Mouse (Mus musculus) limb, embryonic 13.5 days (tissue): Measurements from ENCODE around the gene Etfa. TPM values are rescaled to one million over a fixed set of nuclear protein-coding genes. Genes with fewer than 3 reads are reported as not detected.

Source experiments
- ATAC-seq: fragments of 200-750 bp; cut with Nextera tagmentation; 2 replicates; pipeline ENCODE4 v1.8.0; 2017; ENCODE audit warnings: low read depth, moderate number of reproducible peaks, moderate TSS enrichment; ENCODE audit not compliant: low FRiP score
- H3K27ac ChIP-seq: fragments of 300-500 bp; sonication (generic); 2 replicates; pipeline ENCODE4 v1.5.1; 2015; ENCODE audit warnings: inconsistent platforms, mild to moderate bottlenecking, moderate library complexity
- H3K27me3 ChIP-seq: fragments of 300-500 bp; sonication (generic); 2 replicates; pipeline ENCODE4 v1.6.1; 2015; ENCODE audit warnings: mild to moderate bottlenecking, inconsistent platforms
- H3K36me3 ChIP-seq: fragments of 300-500 bp; sonication (generic); 2 replicates; pipeline ENCODE4 v1.6.1; 2015; ENCODE audit warnings: inconsistent platforms, mild to moderate bottlenecking, moderate library complexity
- H3K4me1 ChIP-seq: fragments of 300-500 bp; sonication (generic); 2 replicates; pipeline ENCODE4 v1.6.1; 2015; ENCODE audit warnings: inconsistent platforms
- H3K4me2 ChIP-seq: fragments of 300-500 bp; sonication (generic); replicated peaks from 2 replicates; pipeline ENCODE4 v1.6.1; 2015; ENCODE audit warnings: inconsistent platforms, mild to moderate bottlenecking, moderate library complexity
- H3K4me3 ChIP-seq: fragments of 300-500 bp; sonication (generic); 2 replicates; pipeline ENCODE4 v1.5.1; 2015; ENCODE audit warnings: moderate library complexity, mild to moderate bottlenecking, inconsistent platforms
- H3K9ac ChIP-seq: fragments of 300-500 bp; sonication (generic); 2 replicates; pipeline ENCODE4 v1.6.1; 2015; ENCODE audit warnings: mild to moderate bottlenecking, inconsistent platforms
- H3K9me3 ChIP-seq: fragments of 300-500 bp; sonication (generic); 2 replicates; pipeline ENCODE4 v1.6.1; 2016; ENCODE audit warnings: inconsistent platforms
- WGBS: fragments of 180-500 bp; shearing (Covaris S2); methylation state at CpG from one replicate; pipeline ENCODE4 v1.1.7; 2015; 5-methylcytosine and 5-hydroxymethylcytosine counted together
- polyA plus RNA-seq: library from polyadenylated mRNA; unstranded; fragments of >200 nt; fragmentation: Nextera tagmentation; extraction: Ambion mirVana; gene quantifications from 2 replicates; pipeline ENCODE4 v1.2.1, GENCODE M21; 2015

Etfa gene
- polyA plus RNA-seq, 1 experiment from 2014 or later: 176 TPM

GRCm38 (mm10) chr9:55410430-55410829 lies 101.6 kb downstream of the Etfa start:
- H3K9ac ChIP-seq: no peak overlapping the region
- H3K36me3 ChIP-seq: no peaks in the 10 kb centered on the region
- peaks cover 13% of the 10 kb centered on the region; the same call in 1 of the 2 replicates for H3K27me3 ChIP-seq
- no peak overlapping the region for H3K4me3 ChIP-seq
- no peak overlapping the region for H3K27ac ChIP-seq
- H3K4me2 ChIP-seq: no peak overlapping the region
- no peaks in the 10 kb centered on the region for H3K9me3 ChIP-seq
- no peak for ATAC-seq
- WGBS: 27% methylated on average over 6 of the region's 6 CpGs
- H3K4me1 ChIP-seq: peaks cover 23% of the 10 kb centered on the region

- peaks cover 23% of the 10 kb centered on the region for H3K4me1 ChIP-seq
- WGBS: 49% methylated on average over 3 of the region's 3 CpGs
- no peaks in the 10 kb centered on the region for H3K9me3 ChIP-seq
- no peak overlapping the region for H3K4me2 ChIP-seq
- no peak for ATAC-seq
- H3K9ac ChIP-seq: no peak overlapping the region
- no peaks in the 10 kb centered on the region for H3K36me3 ChIP-seq
- no peak overlapping the region for H3K27ac ChIP-seq
- peaks cover 11% of the 10 kb centered on the region; the same call in 1 of the 2 replicates for H3K27me3 ChIP-seq
- no peak overlapping the region for H3K4me3 ChIP-seq
Observed at GRCm38 (mm10) chr9:55409833-55410232, 102.2 kb downstream of the Etfa start.

GRCm38 (mm10) chr9:55408851-55409250 lies 103.2 kb downstream of the Etfa start:
- peaks cover 23% of the 10 kb centered on the region for H3K4me1 ChIP-seq
- no peak overlapping the region for H3K4me3 ChIP-seq
- no peak for ATAC-seq
- H3K27me3 ChIP-seq: peaks cover 11% of the 10 kb centered on the region; the same call in 1 of the 2 replicates
- H3K27ac ChIP-seq: no peak overlapping the region
- 33% methylated on average over 4 of the region's 4 CpGs for WGBS
- H3K4me2 ChIP-seq: no peak overlapping the region
- no peaks in the 10 kb centered on the region for H3K36me3 ChIP-seq
- H3K9me3 ChIP-seq: no peaks in the 10 kb centered on the region
- H3K9ac ChIP-seq: no peak overlapping the region

GRCm38 (mm10) chr9:55406773-55407172 lies 105.3 kb downstream of the Etfa start:
- peaks cover 7% of the 10 kb centered on the region; the same call in 1 of the 2 replicates for H3K27me3 ChIP-seq
- no peak overlapping the region for H3K9ac ChIP-seq
- H3K4me2 ChIP-seq: no peak overlapping the region
- H3K4me1 ChIP-seq: peaks cover 37% of the 10 kb centered on the region
- H3K36me3 ChIP-seq: no peaks in the 10 kb centered on the region
- no peak overlapping the region for H3K27ac ChIP-seq
- ATAC-seq: 0 out of 2 replicates have a peak, but pooled peaks have one; percentile 45
- no peak overlapping the region for H3K4me3 ChIP-seq
- 24% methylated on average over 2 of the region's 2 CpGs for WGBS
- H3K9me3 ChIP-seq: no peaks in the 10 kb centered on the region

GRCm38 (mm10) chr9:55404976-55405702 lies 106.9 kb downstream of the Etfa start:
- Histone ChIP-seq H3K9me3 (no peaks in the 10 kb centered on the region), H3K4me1 (peaks cover 32% of the 10 kb centered on the region), H3K27ac (no peak overlapping the region), H3K9ac (no peak overlapping the region), H3K36me3 (no peaks in the 10 kb centered on the region), H3K4me3 (no peak overlapping the region), H3K27me3 (peaks cover 23% of the 10 kb centered on the region; the same call in 1 of the 2 replicates), H3K4me2 (no peak overlapping the region)
- ATAC-seq: no peak
- WGBS: 62% methylated on average over 6 of the region's 6 CpGs

Other genes starting within 250 kb of the Etfa start
- gene Nrg4, start 185.4 kb downstream of the Etfa start, polyA plus RNA-seq: 1.4 and 1.6 TPM in 2 replicates
- gene Tmem266, start 185.3 kb downstream of the Etfa start, polyA plus RNA-seq: 0.79 and 0.93 TPM in 2 replicates
- 0.65 and 0.79 TPM in 2 replicates for gene Isl2, start 26.4 kb upstream of the Etfa start, polyA plus RNA-seq